Mouse (Mus musculus) small intestine, adult 2 months (tissue): ENCODE data around the gene Sucla2.

Experiments used
- CTCF ChIP-seq: fragments of 200-500 bp; IDR thresholded peaks from 2 replicates; pipeline ENCODE4 v1.5.1; 2012; ENCODE audit warnings: low read depth, mild to moderate bottlenecking, control low read depth, inconsistent platforms, low read length, moderate library complexity, mixed read lengths; ENCODE audit not compliant: insufficient replicate concordance, insufficient read length; ENCODE audit errors: extremely low read depth
- POLR2A ChIP-seq: fragments of 200-500 bp; IDR thresholded peaks from 2 replicates; pipeline ENCODE4 v1.6.1; 2012; ENCODE audit warnings: low read depth, mild to moderate bottlenecking, control low read depth, inconsistent platforms, low read length, moderate library complexity

- TF ChIP-seq POLR2A, result no peak
- no peak for TF ChIP-seq CTCF
These were observed 40.6 kb upstream of the Sucla2 start for GRCm38 (mm10) chr14:73484366-73485110.
